Mouse (Mus musculus) embryonic stem cell, embryonic (primary cell): ENCODE measurements around the gene Dedd2.
"Not testable (repeated sequence)": the region's sequence is repeated elsewhere in the genome, so short reads cannot be mapped to it uniquely, and the experiment has no call there.

ENCODE experiments used
- CTCF ChIA-PET, 4 experiments: fragments of 300-600 bp in 2 of 4; fragments of 350-600 bp in 2 of 4; sonication (Branson Sonifier 250); formaldehyde crosslinking; loops; one replicate each; lab custom pipeline; 2022; ENCODE audit warnings: inconsistent platforms in 2 of 4; lab: Charles Lee
- POLR2A ChIA-PET, 4 experiments: fragments of 300-600 bp in 2 of 4; fragments of 350-600 bp in 2 of 4; sonication (Branson Sonifier 250); formaldehyde crosslinking; loops; one replicate each; lab custom pipeline; 2022; ENCODE audit warnings: antibody characterized with exemption in 4 of 4, inconsistent platforms in 1 of 4; lab: Charles Lee

Dedd2 gene

GRCm38 (mm10) chr7:25220457-25221101, at the start of gene Dedd2:
Gene Dedd2, minus strand, starts transcription at chr7:25220615.
- CTCF ChIA-PET: interaction anchor here in 3 of 4 experiments (0.6 to 3.6 kb wide), 16 partner anchors 12 to 499 kb away, joined by 3 to 10 read pairs (median 4); partner anchors contain the start of gene Pafah1b3 (in 2 of the 3)
- POLR2A ChIA-PET: interaction anchor here (0.6 to 11.2 kb wide), 70 partner anchors 9 to 535 kb away, joined by 3 to 160 read pairs (median 4); partner anchors contain the start of genes Cic (in 3 of the 4), Gsk3a (in 3 of the 4), Megf8 (in 2 of the 4) and Pafah1b3 (in 2 of the 4)

GRCm38 (mm10) chr7:25269545-25270271, 49.3 kb upstream of the Dedd2 start:
- POLR2A ChIA-PET: interaction anchor here in 3 of 4 experiments (0.6 to 6.1 kb wide), 25 partner anchors 7 to 135 kb away, joined by 3 to 68 read pairs (median 5); partner anchors contain the start of genes Gsk3a (in 2 of the 3), Dedd2 (in 1 of the 3), Megf8 (in 1 of the 3) and Pafah1b3 (in 1 of the 3)
- CTCF ChIA-PET: interaction anchor here in 3 of 4 experiments (0.7 to 1.6 kb wide), 7 partner anchors 8 to 164 kb away, joined by 3 to 9 read pairs (median 4); partner anchors contain the start of gene Megf8 (in 1 of the 3)

- ChIA-PET CTCF (interaction anchor here in 3 of 4 experiments (0.7 to 1.6 kb wide), 5 partner anchors 9 to 134 kb away, joined by 3 to 6 read pairs (median 4); partner anchors contain the start of gene Megf8 (in 1 of the 3)), POLR2A (interaction anchor here in 3 of 4 experiments (0.6 to 6.1 kb wide), 22 partner anchors 8 to 379 kb away, joined by 3 to 68 read pairs (median 10); partner anchors contain the start of genes Dedd2 (in 1 of the 3), Gsk3a (in 1 of the 3), Megf8 (in 1 of the 3) and Pafah1b3 (in 1 of the 3))
Measured at GRCm38 (mm10) chr7:25269029-25269428, 48.6 kb upstream of the Dedd2 start.

- POLR2A ChIA-PET: interaction anchor here in 3 of 4 experiments (0.7 to 6.1 kb wide), 32 partner anchors 8 to 501 kb away, joined by 3 to 68 read pairs (median 8); partner anchors contain the start of genes Megf8 (in 2 of the 3), Dedd2 (in 1 of the 3), Dmrtc2 (in 1 of the 3) and Gsk3a (in 1 of the 3)
- CTCF ChIA-PET: interaction anchor here in 3 of 4 experiments (0.8 to 1.6 kb wide), 6 partner anchors 20 to 296 kb away, joined by 3 to 8 read pairs (median 6); partner anchors contain the start of genes Gsk3a (in 1 of the 3) and Rabac1 (in 1 of the 3)
Measured at GRCm38 (mm10) chr7:25268588-25268987, 48.2 kb upstream of the Dedd2 start.

GRCm38 (mm10) chr7:25267751-25268463, 47.5 kb upstream of the Dedd2 start:
- ChIA-PET POLR2A (interaction anchor here in 3 of 4 experiments (0.5 to 6.1 kb wide), 79 partner anchors 9 to 502 kb away, joined by 3 to 68 read pairs (median 4); partner anchors contain the start of genes Gsk3a (in 3 of the 3), Megf8 (in 3 of the 3), Pafah1b3 (in 3 of the 3) and Zfp526 (in 3 of the 3)), CTCF (interaction anchor here (0.6 to 1.9 kb wide), 17 partner anchors 10 to 420 kb away, joined by 3 to 25 read pairs (median 5); partner anchors contain the start of genes Gsk3a (in 1 of the 4), Megf8 (in 1 of the 4) and Rabac1 (in 1 of the 4))

GRCm38 (mm10) chr7:25267301-25267750, 46.9 kb upstream of the Dedd2 start, which contains the start of gene Cic:
Gene Cic, plus strand, starts transcription at chr7:25267704.
- POLR2A ChIA-PET: interaction anchor here in 3 of 4 experiments (0.5 to 6.1 kb wide), 73 partner anchors 9 to 487 kb away, joined by 3 to 68 read pairs (median 5); partner anchors contain the start of genes Gsk3a (in 3 of the 3), Pafah1b3 (in 3 of the 3), Zfp526 (in 3 of the 3) and Megf8 (in 2 of the 3)

GRCm38 (mm10) chr7:25266180-25266962, 46.0 kb upstream of the Dedd2 start:
- POLR2A ChIA-PET: interaction anchor here in 3 of 4 experiments (0.9 to 6.1 kb wide), 14 partner anchors 10 to 190 kb away, joined by 3 to 68 read pairs (median 18); partner anchors contain the start of genes Dedd2 (in 1 of the 3), Gsk3a (in 1 of the 3), Pafah1b3 (in 1 of the 3) and Zfp526 (in 1 of the 3)
- CTCF ChIA-PET: interaction anchor here in 2 of 4 experiments (1.7 to 1.9 kb wide), 2 partner anchors 12 to 50 kb away, joined by 8 to 11 read pairs; partner anchors contain the start of gene Megf8 (in 1 of the 2)

More at GRCm38 (mm10) chr7:25267301-25267750, 46.9 kb upstream of the Dedd2 start, which contains the start of gene Cic:
- CTCF ChIA-PET: interaction anchor here (0.6 to 1.9 kb wide), 15 partner anchors 11 to 420 kb away, joined by 3 to 25 read pairs (median 5); partner anchors contain the start of genes Gsk3a (in 1 of the 4), Megf8 (in 1 of the 4) and Rabac1 (in 1 of the 4)

GRCm38 (mm10) chr7:25265743-25266142, 45.3 kb upstream of the Dedd2 start:
- CTCF ChIA-PET: not testable (repeated sequence)
- POLR2A ChIA-PET: interaction anchor here (0.6 to 6.1 kb wide), 14 partner anchors 9 to 189 kb away, joined by 3 to 68 read pairs (median 6); partner anchors contain the start of genes Zfp526 (in 2 of the 4) and Dedd2 (in 1 of the 4)

- CTCF ChIA-PET: interaction anchor here (0.6 to 1.5 kb wide), 17 partner anchors 8 to 541 kb away, joined by 3 to 8 read pairs (median 4); partner anchors contain the start of genes Megf8 (in 2 of the 4) and Pafah1b3 (in 1 of the 4)
- POLR2A ChIA-PET: interaction anchor here (0.6 to 6.1 kb wide), 59 partner anchors 8 to 730 kb away, joined by 3 to 63 read pairs (median 4); partner anchors contain the start of genes Pafah1b3 (in 3 of the 4), Zfp526 (in 3 of the 4), Dedd2 (in 2 of the 4) and Gsk3a (in 2 of the 4)
Measured at GRCm38 (mm10) chr7:25263968-25264870, 43.8 kb upstream of the Dedd2 start.

- POLR2A ChIA-PET: interaction anchor here (0.5 to 4.2 kb wide), 8 partner anchors 9 to 418 kb away, joined by 3 to 63 read pairs (median 6); no protein-coding TSS in a partner anchor
- CTCF ChIA-PET: interaction anchor here in 3 of 4 experiments (0.5 to 2.5 kb wide), 5 partner anchors 16 to 258 kb away, joined by 3 to 14 read pairs (median 4); no protein-coding TSS in a partner anchor
Measured at GRCm38 (mm10) chr7:25261896-25262295, 41.5 kb upstream of the Dedd2 start.

GRCm38 (mm10) chr7:25251822-25252221, 31.4 kb upstream of the Dedd2 start:
- CTCF ChIA-PET: interaction anchor here in 2 of 4 experiments (0.7 to 1.0 kb wide), 3 partner anchors 27 to 150 kb away, joined by 3 to 5 read pairs (median 3); no protein-coding TSS in a partner anchor
- POLR2A ChIA-PET: interaction anchor here in 3 of 4 experiments (0.6 to 7.3 kb wide), 21 partner anchors 9 to 53 kb away, joined by 3 to 57 read pairs (median 5); partner anchors contain the start of genes Cic (in 3 of the 3), Pafah1b3 (in 3 of the 3), Gsk3a (in 1 of the 3) and Zfp526 (in 1 of the 3)

GRCm38 (mm10) chr7:25251071-25251791, 30.8 kb upstream of the Dedd2 start:
- CTCF ChIA-PET: interaction anchor here in 3 of 4 experiments (0.7 to 1.0 kb wide), 4 partner anchors 26 to 150 kb away, joined by 3 to 5 read pairs (median 4); no protein-coding TSS in a partner anchor

More at GRCm38 (mm10) chr7:25251071-25251791, 30.8 kb upstream of the Dedd2 start:
- POLR2A ChIA-PET: interaction anchor here in 3 of 4 experiments (0.6 to 7.3 kb wide), 21 partner anchors 9 to 54 kb away, joined by 3 to 57 read pairs (median 5); partner anchors contain the start of genes Cic (in 3 of the 3), Pafah1b3 (in 3 of the 3), Gsk3a (in 1 of the 3) and Zfp526 (in 1 of the 3)
